Mouse (Mus musculus) stomach, postnatal 0 days (tissue): ENCODE measurements at regions not wholly inside any gene's neighbourhood (a gene's known extent, or its start where the extent isn't known, plus 50 kb on each side); places are given as distances from the start of the nearest gene placed in this dataset.

ENCODE experiments used
- ATAC-seq: fragments of 200-750 bp; cut with Nextera tagmentation; 2 replicates; pipeline ENCODE4 v1.8.0; 2017; ENCODE audit not compliant: low FRiP score, low TSS enrichment
- DNase-seq: peaks from one replicate; pipeline ENCODE4 v3.0.0-alpha.2; 2016; ENCODE audit warnings: low spot score
- H3K27ac ChIP-seq: fragments of 300-500 bp; sonication (generic); replicated peaks from 2 replicates; pipeline ENCODE4 v1.5.1; 2014; ENCODE audit warnings: mild to moderate bottlenecking, control low read depth
- H3K27me3 ChIP-seq: fragments of 300-500 bp; sonication (generic); 2 replicates; pipeline ENCODE4 v1.6.1; 2014; ENCODE audit warnings: low read length; ENCODE audit not compliant: control insufficient read depth, insufficient read depth
- H3K36me3 ChIP-seq: fragments of 300-500 bp; sonication (generic); 2 replicates; pipeline ENCODE4 v1.6.1; 2014; ENCODE audit warnings: low read length, mixed read lengths; ENCODE audit not compliant: control insufficient read depth, insufficient read depth
- H3K4me1 ChIP-seq: fragments of 300-500 bp; sonication (generic); replicated peaks from 2 replicates; pipeline ENCODE4 v1.6.1; 2014; ENCODE audit warnings: antibody characterized with exemption; ENCODE audit not compliant: control insufficient read depth, insufficient read depth
- H3K4me2 ChIP-seq: fragments of 300-500 bp; sonication (generic); replicated peaks from 2 replicates; pipeline ENCODE4 v1.6.1; 2014; ENCODE audit warnings: low read depth, mild to moderate bottlenecking, control low read depth, moderate library complexity
- H3K4me3 ChIP-seq: fragments of 300-500 bp; sonication (generic); 2 replicates; pipeline ENCODE4 v1.5.1; 2014; ENCODE audit warnings: low read depth, low read length, control low read depth
- H3K9ac ChIP-seq: fragments of 300-500 bp; sonication (generic); 2 replicates; pipeline ENCODE4 v1.6.1; 2014; ENCODE audit warnings: mild to moderate bottlenecking, low read length, control low read depth, mixed read lengths
- H3K9me3 ChIP-seq: fragments of 300-500 bp; sonication (generic); 2 replicates; pipeline ENCODE4 v1.6.1; 2016; ENCODE audit warnings: low read length; ENCODE audit not compliant: control insufficient read depth
- CTCF ChIP-seq: IDR thresholded peaks from 2 replicates; pipeline ENCODE4 v1.5.1; 2016; ENCODE audit warnings: antibody characterized with exemption, low read depth, mild to moderate bottlenecking, moderate library complexity
- EP300 ChIP-seq: optimal IDR thresholded peaks from 2 replicates; pipeline ENCODE3; 2016; ENCODE audit warnings: antibody characterized with exemption
- WGBS: fragments of 180-500 bp; shearing (Covaris S2); extraction: QIAGEN DNeasy Blood & Tissue Kit; methylation state at CpG from one replicate; pipeline ENCODE4 v1.1.7; 2014; 5-methylcytosine and 5-hydroxymethylcytosine counted together

- Histone ChIP-seq H3K27ac (no peak overlapping the region), H3K4me2 (no peak overlapping the region), H3K36me3 (no peaks in the 10 kb centered on the region), H3K9me3 (no peaks in the 10 kb centered on the region), H3K4me1 (0 out of 2 replicates have a peak, but pooled peaks cover 6% of the 10 kb centered on the region), H3K9ac (no peak overlapping the region), H3K4me3 (no peak overlapping the region), H3K27me3 (no peaks in the 10 kb centered on the region)
- WGBS: 87% methylated on average over 12 of the region's 12 CpGs
- DNase-seq: no peak
- no peak for TF ChIP-seq CTCF
- TF ChIP-seq EP300: no peak
- no peak for ATAC-seq
These were observed 176.4 kb downstream of the Dact1 start for GRCm38 (mm10) chr12:71486078-71486477.

DNA sequence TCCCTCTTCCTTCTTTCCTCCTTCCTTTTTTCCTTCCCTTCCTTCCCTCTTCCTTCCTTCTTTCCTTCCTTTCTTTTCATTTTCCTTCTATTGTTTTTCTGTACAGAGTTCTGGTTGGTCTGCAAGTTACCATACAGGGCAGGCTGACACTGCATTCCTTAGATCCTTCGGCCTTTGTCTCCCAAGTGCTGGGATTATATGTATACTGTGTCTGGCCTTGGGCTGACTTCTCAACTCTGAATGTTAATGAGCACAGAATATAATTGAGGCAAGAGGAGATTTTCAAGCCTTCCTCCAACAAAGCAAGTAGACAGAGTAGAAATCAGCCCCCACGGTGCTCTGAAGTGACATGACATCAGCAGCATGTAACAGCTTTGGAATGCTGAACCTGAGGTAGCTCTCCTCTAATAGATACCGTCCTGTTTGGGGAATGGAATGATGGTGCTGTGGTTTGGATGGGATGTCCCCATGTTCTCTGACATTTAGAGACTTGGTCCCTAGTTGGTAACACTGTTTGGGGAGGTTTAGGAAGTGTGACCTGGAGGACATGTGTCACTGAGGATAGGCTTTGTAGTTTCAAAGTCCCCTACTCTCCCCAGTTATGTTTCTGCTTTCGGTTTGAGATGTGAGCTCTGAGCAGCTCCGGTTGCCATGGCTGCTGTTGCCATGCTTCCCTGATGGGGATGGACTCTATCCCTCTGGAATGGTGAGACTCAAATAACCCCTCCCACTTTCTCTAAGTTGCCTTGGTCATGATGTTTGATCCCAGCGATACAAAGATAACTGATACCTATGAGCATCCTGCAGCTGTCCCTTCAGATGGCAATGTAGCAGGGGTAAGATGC, 178.1 kb downstream of the Dact1 start:
- ATAC-seq (no peak), DNase-seq (no peak)
- Histone ChIP-seq H3K9ac (no peak overlapping the region), H3K4me2 (no peak overlapping the region), H3K4me1 (no peaks in the 10 kb centered on the region), H3K27me3 (no peaks in the 10 kb centered on the region), H3K4me3 (no peak overlapping the region), H3K27ac (no peak overlapping the region), H3K9me3 (no peaks in the 10 kb centered on the region), H3K36me3 (no peaks in the 10 kb centered on the region)
- TF ChIP-seq CTCF: no peak
- TF ChIP-seq EP300: no peak
- WGBS: 64% methylated on average over 6 of the region's 6 CpGs

GRCm38 (mm10) chr12:71489295-71489694, 179.6 kb downstream of the Dact1 start:
- WGBS: 55% methylated on average over 7 of the region's 7 CpGs
- H3K4me3 ChIP-seq: no peak overlapping the region
- ATAC-seq (no peak), DNase-seq (no peak)
- H3K27ac ChIP-seq: no peak overlapping the region
- H3K9me3 ChIP-seq: no peaks in the 10 kb centered on the region
- H3K36me3 ChIP-seq: no peaks in the 10 kb centered on the region
- no peak for TF ChIP-seq CTCF
- TF ChIP-seq EP300: no peak
- no peak overlapping the region for H3K9ac ChIP-seq
- H3K27me3 ChIP-seq: no peaks in the 10 kb centered on the region
- H3K4me2 ChIP-seq: no peak overlapping the region
- no peaks in the 10 kb centered on the region for H3K4me1 ChIP-seq

DNA sequence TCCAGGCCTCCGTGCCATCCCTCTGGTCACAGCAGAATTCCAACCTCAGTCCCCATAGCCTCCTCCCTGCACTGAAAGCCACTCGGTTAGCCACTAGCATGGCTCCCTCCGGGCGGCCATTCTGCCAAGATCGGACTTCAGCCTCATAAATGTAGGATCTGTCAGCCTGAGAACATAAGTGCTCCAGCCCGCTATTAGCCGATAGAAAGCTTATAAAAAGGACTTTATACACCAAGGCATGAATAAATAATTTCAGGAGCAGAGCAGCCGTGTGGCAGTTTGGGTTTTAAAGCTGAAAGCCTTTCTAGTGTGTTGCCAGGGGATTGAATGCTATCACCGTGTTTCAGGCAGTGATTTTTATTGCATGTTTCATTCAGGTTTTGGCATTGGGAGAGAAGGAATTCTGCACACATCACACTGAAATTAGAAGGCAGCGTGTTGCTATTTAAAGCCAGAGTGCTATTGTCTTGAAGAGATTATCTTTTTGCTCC, 185.2 kb downstream of the Dact1 start:
- Histone ChIP-seq H3K4me2 (no peak overlapping the region), H3K4me1 (no peaks in the 10 kb centered on the region), H3K4me3 (no peak overlapping the region), H3K9ac (no peak overlapping the region), H3K27me3 (no peaks in the 10 kb centered on the region), H3K36me3 (no peaks in the 10 kb centered on the region), H3K9me3 (no peaks in the 10 kb centered on the region), H3K27ac (no peak overlapping the region)
- TF ChIP-seq EP300 (no peak), CTCF (no peak)
- DNase-seq: no peak
- ATAC-seq: no peak
- WGBS: 59% methylated on average over 10 of the region's 10 CpGs

GRCm38 (mm10) chr12:71498246-71499029, 188.8 kb downstream of the Dact1 start:
- ATAC-seq (no peak), DNase-seq (no peak)
- Histone ChIP-seq H3K27me3 (no peaks in the 10 kb centered on the region), H3K36me3 (no peaks in the 10 kb centered on the region), H3K9me3 (no peaks in the 10 kb centered on the region), H3K4me1 (no peaks in the 10 kb centered on the region), H3K27ac (no peak overlapping the region), H3K4me2 (no peak overlapping the region), H3K9ac (no peak overlapping the region), H3K4me3 (no peak overlapping the region)
- WGBS: 72% methylated on average over 14 of the region's 14 CpGs
- TF ChIP-seq CTCF (peak; percentile 64), EP300 (no peak)

- Histone ChIP-seq H3K4me3 (no peak overlapping the region), H3K4me1 (no peaks in the 10 kb centered on the region), H3K9me3 (no peaks in the 10 kb centered on the region), H3K27ac (no peak overlapping the region), H3K4me2 (no peak overlapping the region), H3K27me3 (no peaks in the 10 kb centered on the region), H3K36me3 (no peaks in the 10 kb centered on the region), H3K9ac (no peak overlapping the region)
- DNase-seq: no peak
- no peak for ATAC-seq
- TF ChIP-seq CTCF (no peak), EP300 (no peak)
- 59% methylated on average over 7 of the region's 7 CpGs for WGBS
These were observed 191.7 kb downstream of the Dact1 start for GRCm38 (mm10) chr12:71501299-71501810.
